Mouse (Mus musculus) embryo, embryonic 10.5 days (tissue): Measurements from ENCODE around the gene Nploc4.

Experiments
- DNase-seq: peaks from one replicate; pipeline ENCODE4 v3.0.0-alpha.2; 2015; ENCODE audit warnings: low spot score

The Nploc4 gene

DNA sequence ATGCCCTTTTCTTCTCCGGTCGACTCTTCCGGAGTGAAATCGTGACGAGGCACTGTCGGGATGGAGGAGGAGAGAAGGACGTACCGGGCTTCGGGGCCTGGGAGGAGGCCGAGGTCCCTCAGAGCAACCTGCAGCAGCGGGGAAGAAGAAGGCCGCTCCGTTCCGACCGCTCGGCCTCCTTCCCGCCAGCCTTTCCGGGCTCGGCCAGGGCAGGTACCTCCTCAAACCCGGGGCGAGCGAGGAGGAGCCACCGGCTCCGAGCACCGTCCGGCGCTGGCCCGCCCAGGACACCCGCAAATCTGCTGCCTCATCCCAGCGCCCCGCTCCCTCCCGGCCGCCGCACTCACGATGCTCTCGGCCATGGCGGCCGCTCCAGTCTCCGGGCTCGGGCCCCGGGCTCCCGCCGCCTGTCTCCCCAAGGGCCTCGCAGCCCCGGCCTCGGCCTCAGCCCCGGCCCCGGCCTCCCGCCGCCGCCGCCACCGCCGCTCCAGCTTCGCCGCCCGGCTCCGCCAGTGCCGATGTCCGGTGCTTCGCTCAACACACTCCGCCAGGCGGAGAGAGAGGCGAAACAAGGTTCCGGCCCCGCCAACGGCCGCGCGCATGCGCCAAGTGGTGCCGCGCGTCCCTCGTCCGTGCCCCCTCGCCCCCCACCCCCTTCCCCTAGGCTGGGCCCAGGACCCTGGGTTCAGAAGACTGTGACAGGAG is at the start of gene Nploc4:
Nploc4 (minus strand) TSS at position 557 of the 705 bp plus-strand sequence.
- peak; percentile 93 for DNase-seq

- DNase-seq: no peak
Observed at GRCm38 (mm10) chr11:120485251-120485650, 47.7 kb upstream of the Nploc4 start.

- peak; percentile 98 for DNase-seq
Observed at GRCm38 (mm10) chr11:120484265-120484981, 46.9 kb upstream of the Nploc4 start, which contains the start of gene Mrpl12. Gene Mrpl12, plus strand, starts transcription at chr11:120484613.

GRCm38 (mm10) chr11:120483448-120483934 is 46.0 kb upstream of the Nploc4 start:
- DNase-seq: no peak

- no peak for DNase-seq
Observed at GRCm38 (mm10) chr11:120472052-120472451, 34.5 kb upstream of the Nploc4 start.

DNA sequence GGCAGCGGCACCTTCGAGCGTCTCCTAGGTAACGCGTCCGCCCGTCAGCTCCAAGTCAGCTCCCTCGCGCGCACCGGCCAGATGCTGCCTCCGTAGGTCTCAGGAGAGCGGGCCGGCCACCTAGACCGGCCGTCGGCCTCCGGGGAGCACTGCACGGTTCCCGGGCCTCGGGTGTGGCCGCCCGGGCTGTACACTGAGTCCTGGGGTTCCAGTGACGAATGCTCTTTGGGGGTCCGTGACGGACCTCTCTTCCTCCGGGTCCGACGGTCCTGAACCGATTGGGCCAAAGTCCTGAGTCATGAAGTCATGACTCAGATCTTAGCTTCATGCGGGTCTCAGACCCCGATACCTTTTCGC is 30.2 kb upstream of the Nploc4 start:
- no peak for DNase-seq

GRCm38 (mm10) chr11:120467051-120467735 is 29.7 kb upstream of the Nploc4 start, which contains the start of gene Arl16:
Gene Arl16, minus strand, starts transcription at chr11:120467607.
- DNase-seq: peak; percentile 99

DNA sequence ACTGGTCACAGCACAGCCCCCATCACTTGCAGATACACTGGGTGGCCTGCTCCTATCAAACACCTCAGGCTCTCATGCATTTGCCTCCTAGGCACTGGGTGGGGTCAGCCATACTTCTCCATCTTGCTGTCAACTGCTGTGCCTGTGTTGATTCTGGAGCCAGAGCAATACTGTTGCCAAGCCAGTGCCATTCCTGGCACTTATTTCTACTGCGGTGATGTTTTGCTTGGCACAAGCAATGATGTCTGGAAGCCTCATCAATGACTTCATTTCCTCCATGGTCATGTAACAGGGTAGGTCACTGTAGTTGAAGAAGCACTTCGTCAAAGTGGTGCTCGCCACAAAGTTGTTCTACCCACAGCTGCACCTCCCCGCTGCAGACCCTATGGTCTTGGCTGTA is 28.0 kb upstream of the Nploc4 start:
- no peak for DNase-seq

- no peak for DNase-seq
Observed at GRCm38 (mm10) chr11:120464365-120464764, 26.9 kb upstream of the Nploc4 start.

DNA sequence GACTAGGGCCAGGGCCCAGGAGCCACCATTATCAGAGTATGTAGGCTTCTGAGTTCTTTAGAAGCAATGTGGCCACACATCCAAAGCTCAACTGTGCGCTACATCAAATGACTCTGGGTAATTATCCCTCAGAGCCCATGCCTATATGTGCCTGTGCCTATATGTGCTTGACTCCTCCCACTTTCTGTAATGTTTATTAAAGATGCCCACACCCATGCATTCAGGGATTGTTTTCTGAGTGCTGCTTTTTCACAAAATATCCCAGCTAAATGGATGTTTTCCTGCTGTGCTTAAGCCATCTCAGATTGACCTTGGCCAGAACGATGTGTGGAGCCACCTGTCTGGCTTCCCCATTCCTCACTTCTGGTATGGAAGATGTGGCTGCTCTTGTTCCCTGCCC is 26.0 kb upstream of the Nploc4 start:
- no peak for DNase-seq

- DNase-seq: no peak
Observed at GRCm38 (mm10) chr11:120458847-120459597, 21.5 kb upstream of the Nploc4 start.

DNA sequence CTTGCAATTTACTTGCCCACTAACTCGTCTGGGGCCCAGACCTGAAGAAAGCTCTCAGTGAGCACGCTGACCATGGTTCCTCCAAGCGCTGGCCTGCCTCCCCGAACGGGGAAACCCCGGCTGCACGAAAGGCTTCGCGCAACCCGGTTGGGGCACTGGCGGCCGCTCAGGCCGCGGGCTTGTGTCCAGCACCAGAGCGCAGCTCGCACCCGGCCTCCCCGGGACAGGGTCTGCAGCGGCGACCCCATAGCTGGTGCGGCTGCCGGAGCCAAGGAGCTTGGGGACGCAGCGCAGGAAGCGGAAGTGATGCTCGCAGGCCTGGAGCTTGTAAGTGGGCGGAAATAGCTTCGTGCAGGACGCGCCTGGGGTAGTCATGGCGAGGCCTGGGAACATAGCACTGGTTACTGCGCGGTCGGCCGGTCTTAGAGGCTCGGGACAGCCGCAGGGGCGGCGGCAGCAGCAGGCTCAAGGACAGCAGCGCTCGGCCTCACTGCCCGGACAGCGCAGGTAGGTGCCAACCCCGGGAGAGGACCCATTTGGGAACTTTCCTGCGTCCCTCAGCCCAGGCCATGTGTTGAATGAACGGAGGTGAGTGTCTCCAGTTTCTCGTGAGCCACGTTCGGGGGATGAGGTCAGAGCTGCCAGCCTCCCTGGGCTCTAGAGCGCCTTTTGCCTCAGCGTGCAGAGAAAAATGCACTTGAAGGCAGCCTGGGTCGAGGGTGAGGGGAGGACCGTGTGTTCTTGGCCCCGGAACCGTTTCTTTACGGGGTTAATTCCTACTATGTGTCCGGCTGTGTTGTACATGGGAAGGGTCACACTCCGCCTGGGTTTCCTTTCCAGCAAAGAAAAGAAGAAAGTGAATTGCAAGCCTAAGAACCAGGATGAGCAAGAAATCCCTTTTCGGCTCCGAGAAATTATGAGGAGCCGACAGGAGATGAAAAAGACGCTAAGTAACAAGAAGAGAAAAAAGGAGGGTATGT is 20.6 kb upstream of the Nploc4 start, which contains the start of the genes Oxld1 and Ccdc137:
Oxld1 (minus strand) TSS at position 297 of the 980 bp plus-strand sequence.
Ccdc137 (plus strand) TSS at position 344 of the 980 bp plus-strand sequence.
- DNase-seq: peak; percentile 92

- DNase-seq: no peak
Observed at GRCm38 (mm10) chr11:120457370-120457769, 19.9 kb upstream of the Nploc4 start.

DNA sequence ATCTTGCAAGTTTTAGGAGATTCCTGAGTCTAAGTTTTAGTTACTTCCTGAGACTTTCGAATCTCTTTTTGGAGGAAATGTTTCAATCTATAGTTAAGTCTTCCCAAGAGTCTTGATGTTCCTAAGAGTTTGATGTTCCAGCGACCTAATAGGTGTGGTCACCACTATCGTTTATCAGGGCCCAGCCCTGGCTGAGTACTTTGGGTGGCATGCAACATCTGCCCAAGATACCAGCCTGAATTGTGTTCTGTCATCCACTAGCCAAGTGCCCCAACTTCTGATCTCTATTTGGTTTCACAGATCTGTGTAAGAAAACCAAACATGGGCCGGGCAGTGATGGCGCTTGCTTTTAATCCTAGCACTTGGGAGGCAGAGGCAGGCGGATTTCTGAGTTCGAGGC is 17.9 kb upstream of the Nploc4 start:
- DNase-seq: no peak

GRCm38 (mm10) chr11:120454965-120455364 is 17.5 kb upstream of the Nploc4 start:
- no peak for DNase-seq

GRCm38 (mm10) chr11:120453306-120453705 is 15.8 kb upstream of the Nploc4 start, which contains the start of gene Pde6g:
Gene Pde6g, minus strand, starts transcription at chr11:120453500.
- no peak for DNase-seq

GRCm38 (mm10) chr11:120452246-120452645 is 14.7 kb upstream of the Nploc4 start:
- no peak for DNase-seq

DNA sequence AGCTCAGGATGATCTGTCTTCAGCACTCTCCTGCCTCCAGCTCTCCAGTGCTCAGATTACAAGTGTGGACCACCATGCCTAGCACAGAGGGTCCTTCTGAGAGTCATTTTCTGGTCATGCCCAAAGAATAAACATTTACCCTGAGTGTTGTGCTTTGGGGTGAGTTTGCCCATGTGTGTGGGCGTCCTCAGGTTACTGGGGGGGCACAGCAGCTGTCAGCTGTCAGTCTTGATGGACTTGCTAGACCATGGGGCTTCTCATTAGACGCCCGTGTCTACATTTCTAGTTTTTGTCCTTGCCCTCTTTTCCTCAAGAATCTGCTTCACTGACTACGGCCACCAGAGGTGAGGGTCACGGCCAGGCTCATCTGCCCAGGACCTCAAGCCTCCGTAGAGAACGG is 9.7 kb upstream of the Nploc4 start:
- DNase-seq: no peak

- DNase-seq: no peak
Observed at GRCm38 (mm10) chr11:120445475-120445874, 8.0 kb upstream of the Nploc4 start.

GRCm38 (mm10) chr11:120444106-120444505 is 6.6 kb upstream of the Nploc4 start:
- no peak for DNase-seq
